Mouse (Mus musculus) MEL (cell line): ENCODE data around the gene Tmem177.

Source experiments
- CHD2 ChIP-seq: IDR thresholded peaks from 2 replicates; pipeline ENCODE4 v1.6.1; 2011; ENCODE audit warnings: low read length, improper control_type of control experiment
- CTCF ChIP-seq, 3 experiments: IDR thresholded peaks in 2 of 3; conservative IDR thresholded peaks in 1 of 3; 2 replicates each; pipeline ENCODE4 v1.5.1; 2011 to 2012; ENCODE audit warnings: low read length in 3 of 3, low read depth in 2 of 3, mild to moderate bottlenecking in 2 of 3, improper control_type of control experiment in 1 of 3, inconsistent platforms in 1 of 3, mixed read lengths in 1 of 3, moderate library complexity in 1 of 3; ENCODE audit not compliant: control insufficient read depth in 1 of 3, insufficient read depth in 1 of 3, poor library complexity in 1 of 3, severe bottlenecking in 1 of 3
- E2F4 ChIP-seq: IDR thresholded peaks from 2 replicates; pipeline ENCODE4 v1.6.1; 2011; ENCODE audit warnings: low read depth, low read length, improper control_type of control experiment, borderline replicate concordance
- EP300 ChIP-seq, 2 experiments: IDR thresholded peaks; 2 replicates each; pipeline ENCODE4 v1.6.1; 2011; ENCODE audit warnings: improper control_type of control experiment in 2 of 2, low read length in 2 of 2, low read depth in 1 of 2, mild to moderate bottlenecking in 1 of 2
- GATA1 ChIP-seq: IDR thresholded peaks from 2 replicates; pipeline ENCODE4 v1.6.1; 2011; ENCODE audit warnings: low read depth, low read length, improper control_type of control experiment
- MAX ChIP-seq: IDR thresholded peaks from 2 replicates; pipeline ENCODE4 v1.6.1; 2011; ENCODE audit warnings: low read length, improper control_type of control experiment
- POLR2A ChIP-seq, 2 experiments: IDR thresholded peaks; 2 replicates each; pipeline ENCODE4 v1.6.1; 2011 to 2012; ENCODE audit warnings: low read length in 2 of 2, mild to moderate bottlenecking in 2 of 2, control low read depth in 1 of 2, improper control_type of control experiment in 1 of 2, low read depth in 1 of 2, moderate library complexity in 1 of 2; ENCODE audit not compliant: control insufficient read depth in 1 of 2, insufficient read depth in 1 of 2, poor library complexity in 1 of 2
- RAD21 ChIP-seq: IDR thresholded peaks from 2 replicates; pipeline ENCODE4 v1.6.1; 2011; ENCODE audit warnings: mild to moderate bottlenecking, low read depth, low read length, improper control_type of control experiment
- RCOR1 ChIP-seq: IDR thresholded peaks from 2 replicates; pipeline ENCODE4 v1.6.1; 2012; ENCODE audit warnings: low read depth, mild to moderate bottlenecking, inconsistent platforms, low read length, improper control_type of control experiment
- TAL1 ChIP-seq: IDR thresholded peaks from 2 replicates; pipeline ENCODE4 v1.6.1; 2012; ENCODE audit warnings: mild to moderate bottlenecking, inconsistent platforms, low read length, moderate library complexity, mixed read lengths
- TBP ChIP-seq: IDR thresholded peaks from 2 replicates; pipeline ENCODE4 v1.8.0; 2011; ENCODE audit warnings: low read depth, low read length, improper control_type of control experiment
- ZNF384 ChIP-seq: IDR thresholded peaks from 2 replicates; pipeline ENCODE4 v1.6.1; 2012; ENCODE audit warnings: low read depth, mild to moderate bottlenecking, inconsistent platforms, low read length, improper control_type of control experiment

DNA sequence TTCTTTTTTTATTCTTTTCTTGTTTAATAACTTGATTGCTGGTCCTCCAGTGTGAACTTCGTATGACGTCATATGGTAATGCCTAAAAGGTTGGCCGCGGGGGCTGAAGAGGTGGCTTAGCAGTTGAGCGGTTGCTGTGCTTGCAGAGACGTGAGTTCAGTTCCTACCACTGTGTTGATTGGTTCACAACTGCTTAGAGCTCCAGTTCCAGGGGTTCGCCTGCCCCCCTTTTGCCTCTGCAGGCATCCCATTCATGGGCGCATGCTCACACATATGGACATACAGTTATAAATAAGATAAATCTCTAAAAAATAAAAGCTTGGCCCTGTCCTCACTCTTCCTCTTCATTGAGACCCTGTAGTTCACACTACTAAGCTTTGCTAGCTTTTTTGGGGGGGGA is 37.1 kb upstream of the Tmem177 start:
- TF ChIP-seq RAD21, result no peak
- no peak for TF ChIP-seq CTCF (IDR thresholded peaks at IDR 0.05 in 2 of 3, conservative IDR thresholded peaks at IDR 0.05 in 1 of 3; ENCODE audit: control insufficient read depth in 1 of 3, insufficient read depth in 1 of 3, low read depth in 2 of 3, low read length in 3 of 3, poor library complexity in 1 of 3, severe bottlenecking in 1 of 3)
- no peak for TF ChIP-seq EP300 (IDR thresholded peaks at IDR 0.05; ENCODE audit: low read depth in 1 of 2, low read length in 2 of 2)
- TF ChIP-seq CHD2, result no peak
- no peak for TF ChIP-seq MAX
- no peak for TF ChIP-seq TAL1
- no peak for TF ChIP-seq POLR2A (IDR thresholded peaks at IDR 0.05; ENCODE audit: control insufficient read depth in 1 of 2, insufficient read depth in 1 of 2, low read depth in 1 of 2, low read length in 2 of 2, poor library complexity in 1 of 2)
- TF ChIP-seq TBP, result no peak
- no peak for TF ChIP-seq ZNF384
- TF ChIP-seq GATA1, result no peak
- no peak for TF ChIP-seq E2F4
- no peak for TF ChIP-seq RCOR1
